Mouse (Mus musculus) naive thymus-derived CD4-positive, alpha-beta T cell, adult 5 months (primary cell): ENCODE data around the gene Ccdc174. TPM values are rescaled to one million over a fixed set of nuclear protein-coding genes. Genes with fewer than 3 reads are reported as not detected.

ENCODE experiments used
- polyA plus RNA-seq: library from polyadenylated mRNA; unstranded; fragments of 100-300 nt; shearing (Covaris generic); gene quantifications from one replicate; pipeline ENCODE4 v1.2.1, GENCODE M21; 2017

Ccdc174 gene
- 32.8 TPM for polyA plus RNA-seq

GRCm38 (mm10) chr6:91877885-91878651 lies at the start of gene Ccdc174:
TSS of gene Ccdc174 (plus strand) at chr6:91878053.

GRCm38 (mm10) chr6:91902509-91902908 lies 24.7 kb downstream of the Ccdc174 start, which contains the start of gene 4930590J08Rik:
TSS of gene 4930590J08Rik (plus strand) at chr6:91902809.

Other genes with a start within 250 kb of the Ccdc174 start
- gene Slc6a6, start 194.0 kb upstream of the Ccdc174 start, polyA plus RNA-seq, result 104 TPM
- 0.09 TPM for gene Grip2, start 50.8 kb upstream of the Ccdc174 start, polyA plus RNA-seq
- gene 4930590J08Rik, start 24.8 kb downstream of the Ccdc174 start, polyA plus RNA-seq, result not detected
- gene Fgd5, start 100.8 kb downstream of the Ccdc174 start, polyA plus RNA-seq, result not detected
- gene Nr2c2, start 213.3 kb downstream of the Ccdc174 start, polyA plus RNA-seq, result 100 TPM